Mouse (Mus musculus) spleen, adult 18-20 months (tissue): ENCODE measurements around the gene Tmem129.
A peak's percentile ranks its signal among the peaks of the same experiment; 100 is the strongest.

Experiments used
- DNase-seq, 2 experiments: peaks; one replicate each; pipeline ENCODE4 v3.0.0; 2022; ENCODE audit warnings: mixed read lengths in 2 of 2

Gene Tmem129

GRCm38 (mm10) chr5:33635361-33635760, 22.9 kb downstream of the Tmem129 start:
- no peak for DNase-seq

- DNase-seq: no peak
Observed at GRCm38 (mm10) chr5:33632526-33632925, 25.7 kb downstream of the Tmem129 start.

- no peak for DNase-seq
Observed at GRCm38 (mm10) chr5:33630615-33631014, 27.6 kb downstream of the Tmem129 start.

GRCm38 (mm10) chr5:33630061-33630460, 28.2 kb downstream of the Tmem129 start:
- no peak for DNase-seq

GRCm38 (mm10) chr5:33629301-33629987, 28.8 kb downstream of the Tmem129 start, which contains the start of the genes Fam53a and Gm9903:
Gene Fam53a (minus strand): TSS chr5:33629635.
Gene Gm9903 (plus strand): TSS chr5:33629925.
- DNase-seq: peak; percentile 100

- DNase-seq: peak in 1 of 2 experiments; percentile 59
Observed at GRCm38 (mm10) chr5:33628820-33629300, 29.4 kb downstream of the Tmem129 start.

- no peak for DNase-seq
Observed at GRCm38 (mm10) chr5:33627968-33628367, 30.2 kb downstream of the Tmem129 start.

- DNase-seq: no peak
Observed at GRCm38 (mm10) chr5:33623766-33624165, 34.5 kb downstream of the Tmem129 start.

GRCm38 (mm10) chr5:33622671-33623070, 35.5 kb downstream of the Tmem129 start:
- DNase-seq: no peak

- DNase-seq: no peak
Observed at GRCm38 (mm10) chr5:33614391-33614790, 43.8 kb downstream of the Tmem129 start.

GRCm38 (mm10) chr5:33611795-33612194, 46.4 kb downstream of the Tmem129 start:
- DNase-seq: no peak

GRCm38 (mm10) chr5:33609226-33609625, 49.0 kb downstream of the Tmem129 start:
- no peak for DNase-seq

GRCm38 (mm10) chr5:33607434-33607833, 50.8 kb downstream of the Tmem129 start:
- DNase-seq: no peak

- DNase-seq: no peak
Observed at GRCm38 (mm10) chr5:33606631-33607030, 51.6 kb downstream of the Tmem129 start.

GRCm38 (mm10) chr5:33605314-33605713, 52.9 kb downstream of the Tmem129 start:
- no peak for DNase-seq
